Mouse (Mus musculus): ENCODE data around the gene Plekha1.

The Plekha1 gene

GRCm38 (mm10) chr7:130865613-130866591, at the start of gene Plekha1:
Plekha1 (plus strand) TSS chr7:130865756.
- in situ Hi-C loops (cut with MboI, MseI), result no loop called here

DNA sequence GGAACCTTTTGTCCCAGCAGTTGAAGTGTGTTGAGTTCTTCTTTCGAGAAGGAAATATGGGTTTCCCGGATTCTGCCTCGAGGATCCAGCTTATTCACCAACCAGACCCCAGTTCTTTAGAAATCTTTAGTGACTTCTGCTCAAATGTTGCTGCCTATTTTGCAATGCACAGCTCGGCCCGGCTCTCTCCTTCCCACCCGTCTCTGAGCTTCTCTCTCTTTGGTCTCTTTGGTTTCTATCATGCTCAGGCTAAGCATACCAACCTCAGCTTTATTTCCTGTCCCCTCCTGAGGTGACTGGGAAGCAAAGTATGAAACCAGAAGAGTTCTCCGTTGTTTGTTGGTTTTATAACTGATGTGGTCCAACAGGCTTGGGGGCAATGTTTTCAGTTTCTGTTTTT, 49.3 kb upstream of the Plekha1 start:
- in situ Hi-C loops (cut with MboI, MseI), result no loop called here

DNA sequence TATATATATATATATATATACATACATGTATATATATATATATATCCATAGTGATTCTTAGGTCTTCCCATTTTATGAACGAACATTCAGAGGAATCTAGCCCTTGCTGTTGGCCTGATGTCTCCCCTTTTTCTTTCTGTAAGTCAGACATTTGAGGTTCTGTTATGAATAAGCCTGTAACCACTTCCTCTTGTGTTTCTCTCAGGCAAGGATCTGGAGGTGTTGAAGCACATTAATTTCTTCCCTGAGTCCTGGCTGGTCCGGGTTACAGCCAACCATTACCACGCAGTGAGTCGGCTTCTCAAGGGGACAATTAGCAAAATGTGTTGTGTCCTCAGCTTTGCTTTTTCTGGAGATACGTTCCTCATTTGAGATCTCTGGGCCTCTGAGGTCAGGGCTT, 46.7 kb upstream of the Plekha1 start:
- in situ Hi-C loops (cut with MboI, MseI), result no loop called here

DNA sequence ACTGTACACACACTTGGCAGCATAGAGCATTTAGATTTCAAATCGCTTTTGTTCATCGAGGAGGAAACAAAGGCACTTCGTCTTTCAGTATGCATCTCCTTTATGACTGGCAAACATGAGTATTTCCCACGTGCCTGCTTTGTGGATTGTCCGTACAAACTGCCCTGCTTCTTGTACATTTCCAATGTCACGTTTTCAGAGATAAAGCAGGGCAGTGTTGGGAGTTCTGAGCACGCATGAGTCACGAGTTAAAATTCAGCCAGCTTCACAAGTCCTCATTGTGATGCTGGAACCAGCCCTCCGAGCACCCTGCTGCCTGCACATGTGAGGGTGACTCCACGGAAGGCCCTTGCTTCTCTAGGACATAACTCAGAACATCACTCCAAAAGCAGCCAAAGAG, 45.9 kb upstream of the Plekha1 start:
- in situ Hi-C loops (cut with MboI, MseI), result no loop called here

DNA sequence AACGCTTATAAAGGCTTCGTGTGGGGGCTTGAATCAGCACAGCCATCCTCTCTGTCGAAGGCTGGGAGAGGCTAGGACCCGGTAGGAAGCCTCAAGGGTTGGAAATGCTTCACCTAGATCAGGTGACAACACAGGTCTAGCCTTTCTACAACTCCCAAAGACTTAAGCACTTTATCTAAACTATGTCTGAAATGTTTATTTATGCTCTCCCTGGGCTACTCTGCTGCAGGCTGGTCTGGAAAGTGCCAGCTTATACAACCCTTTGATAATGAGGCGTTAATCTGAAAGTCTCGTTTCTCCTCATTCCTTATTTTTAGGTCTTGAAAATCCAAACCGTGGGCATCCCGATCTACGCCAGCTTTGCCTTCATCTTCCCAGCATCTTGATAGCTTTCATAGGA, 41.6 kb upstream of the Plekha1 start:
- in situ Hi-C loops (cut with MboI, MseI), result no loop called here

DNA sequence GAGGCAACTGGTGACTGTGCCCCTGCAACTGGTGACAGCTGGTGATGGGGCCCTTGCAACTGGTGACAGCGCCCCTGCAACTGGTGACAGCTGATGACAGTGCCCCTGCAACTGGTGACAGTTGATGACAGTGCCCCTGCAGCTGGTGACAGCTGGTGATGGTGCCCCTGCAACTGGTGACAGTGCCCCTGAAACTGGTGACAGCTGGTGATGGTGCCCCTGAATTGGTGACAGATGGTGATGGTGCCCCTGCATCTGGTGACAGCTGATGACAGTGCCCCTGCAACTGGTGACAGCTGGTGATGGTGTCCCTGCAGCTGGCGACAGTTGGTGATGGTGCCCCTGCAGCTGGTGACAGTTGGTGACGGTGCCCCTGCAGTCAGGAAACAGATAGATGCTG, 39.2 kb upstream of the Plekha1 start:
- in situ Hi-C loops (cut with MboI, MseI), result no loop called here

DNA sequence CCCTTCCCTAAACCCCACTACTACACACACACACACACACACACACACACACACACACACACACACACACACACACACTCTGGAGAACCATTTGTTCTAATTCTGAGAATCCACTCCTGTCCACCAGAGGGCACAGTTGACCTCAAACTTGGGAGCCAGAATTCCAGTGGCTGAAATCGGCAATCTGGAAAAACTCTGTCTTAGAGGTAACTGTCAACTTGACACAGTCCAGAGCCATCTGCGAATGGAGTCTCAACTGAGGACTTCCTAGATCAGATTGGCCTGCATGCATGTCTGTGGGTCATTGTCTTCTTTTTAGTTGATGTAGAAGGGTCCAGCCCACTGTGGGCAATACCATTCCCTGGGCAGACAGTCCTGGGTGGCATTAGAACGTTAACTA, 38.1 kb upstream of the Plekha1 start:
- in situ Hi-C loops (cut with MboI, MseI), result no loop called here

- in situ Hi-C loops (cut with MboI, MseI), result no loop called here
These were observed 37.6 kb upstream of the Plekha1 start for GRCm38 (mm10) chr7:130827844-130828403.

- in situ Hi-C loops (cut with MboI, MseI), result no loop called here
These were observed 37.1 kb upstream of the Plekha1 start for GRCm38 (mm10) chr7:130828475-130828874.

DNA sequence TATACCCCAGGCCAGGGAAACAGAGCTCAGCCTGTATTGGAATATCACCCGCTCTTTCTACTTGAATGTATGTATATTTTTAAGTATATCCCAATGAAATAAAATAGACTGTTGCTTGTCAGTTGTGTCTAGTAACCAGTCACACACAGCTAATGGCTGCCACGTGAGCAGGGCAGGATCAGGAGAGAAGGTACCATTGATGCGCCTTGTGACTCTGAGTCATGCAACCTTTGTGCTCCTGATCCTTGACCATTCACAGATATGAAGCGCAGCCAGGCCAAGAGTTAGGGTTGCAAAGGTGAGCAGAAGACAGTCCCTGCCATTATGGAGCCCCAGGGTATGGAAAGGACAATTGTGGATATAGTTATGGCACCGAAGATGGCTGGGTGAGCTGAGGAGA, 34.0 kb upstream of the Plekha1 start:
- in situ Hi-C loops (cut with MboI, MseI), result no loop called here

- in situ Hi-C loops (cut with MboI, MseI), result no loop called here
These were observed 31.3 kb upstream of the Plekha1 start for GRCm38 (mm10) chr7:130834299-130834698.

DNA sequence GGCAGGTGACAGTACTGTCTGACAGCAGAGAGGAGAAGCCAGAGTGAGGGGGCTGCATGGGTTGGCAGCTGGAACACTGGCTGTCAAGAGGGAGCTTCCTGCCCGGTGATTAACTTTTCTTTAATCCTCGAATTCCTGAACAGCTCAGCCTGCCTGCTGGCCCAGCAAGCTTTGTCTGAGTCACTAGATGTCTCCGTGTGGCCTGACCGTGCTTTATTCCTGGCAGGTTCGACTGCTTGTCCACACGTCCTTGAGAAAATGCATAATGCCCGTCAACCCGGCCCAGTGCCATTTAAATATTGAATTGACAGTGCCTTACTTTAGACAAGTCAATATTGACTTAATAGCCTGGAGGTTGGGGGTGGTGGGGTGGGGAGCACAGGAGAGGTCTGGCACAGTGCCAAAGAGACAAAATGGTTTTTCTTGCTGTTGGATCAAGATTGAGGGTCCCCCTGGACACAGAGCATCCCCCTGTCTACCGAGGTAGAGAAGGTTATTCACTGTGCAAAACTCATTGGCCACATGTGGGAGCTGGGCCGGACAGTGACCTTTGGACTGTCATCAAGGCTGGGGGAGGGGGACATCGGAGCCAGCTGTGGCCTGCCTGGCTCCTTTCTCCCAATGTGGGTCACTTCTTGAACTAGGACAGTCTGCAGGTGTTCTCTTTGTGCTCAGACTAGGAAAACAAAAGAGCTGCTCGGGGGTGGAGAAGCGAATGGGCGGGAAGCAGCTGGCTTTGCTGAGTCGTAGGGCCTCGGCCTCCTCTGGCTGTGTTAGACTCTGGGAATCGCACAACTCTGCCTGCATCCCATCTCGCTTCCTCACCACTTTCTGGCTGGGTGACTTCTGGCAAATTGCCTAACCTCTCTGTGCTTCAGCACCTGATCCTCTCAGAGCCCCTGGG, 30.3 kb upstream of the Plekha1 start:
- in situ Hi-C loops (cut with MboI, MseI), result no loop called here

DNA sequence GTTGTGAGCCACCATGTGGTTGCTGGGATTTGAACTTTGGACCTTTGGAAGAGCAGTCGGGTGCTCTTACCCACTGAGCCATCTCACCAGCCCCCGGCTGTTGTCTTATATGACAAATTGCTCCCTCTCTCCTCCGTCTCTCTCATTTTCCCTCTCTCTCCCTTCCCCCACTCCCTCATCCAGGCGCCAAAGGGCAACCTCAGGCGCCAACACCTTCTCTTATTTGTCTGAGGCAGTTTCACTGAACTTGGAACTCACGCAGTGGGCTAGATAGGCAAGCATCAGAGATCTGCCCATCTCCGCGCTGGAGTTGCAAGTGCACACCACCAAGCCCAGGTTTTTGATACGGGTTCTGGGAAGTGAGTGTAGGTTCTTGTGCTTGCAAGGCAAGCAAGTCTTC, 29.5 kb upstream of the Plekha1 start:
- in situ Hi-C loops (cut with MboI, MseI), result no loop called here

GRCm38 (mm10) chr7:130837941-130838657, 27.5 kb upstream of the Plekha1 start:
- in situ Hi-C loops (cut with MboI, MseI), result no loop called here

DNA sequence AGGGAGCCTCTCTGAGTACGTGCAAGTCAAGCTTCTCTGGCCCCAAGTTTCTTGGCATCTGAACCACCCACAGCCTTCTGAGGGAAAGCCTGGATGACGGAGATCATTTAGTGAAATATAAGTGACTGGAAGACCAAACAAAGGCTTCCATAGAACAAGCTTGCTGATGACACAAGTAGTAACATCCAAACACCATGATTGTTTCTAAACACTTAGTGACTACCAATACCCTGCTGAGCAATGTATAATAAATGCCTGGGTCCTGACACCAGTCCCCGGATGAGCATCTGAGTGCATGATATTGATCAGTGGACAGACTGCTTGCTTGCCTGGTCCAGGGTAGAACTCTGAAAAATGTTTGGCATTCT, 26.9 kb upstream of the Plekha1 start:
- in situ Hi-C loops (cut with MboI, MseI), result no loop called here

- in situ Hi-C loops (cut with MboI, MseI), result no loop called here
These were observed 26.0 kb upstream of the Plekha1 start for GRCm38 (mm10) chr7:130839380-130840100.

DNA sequence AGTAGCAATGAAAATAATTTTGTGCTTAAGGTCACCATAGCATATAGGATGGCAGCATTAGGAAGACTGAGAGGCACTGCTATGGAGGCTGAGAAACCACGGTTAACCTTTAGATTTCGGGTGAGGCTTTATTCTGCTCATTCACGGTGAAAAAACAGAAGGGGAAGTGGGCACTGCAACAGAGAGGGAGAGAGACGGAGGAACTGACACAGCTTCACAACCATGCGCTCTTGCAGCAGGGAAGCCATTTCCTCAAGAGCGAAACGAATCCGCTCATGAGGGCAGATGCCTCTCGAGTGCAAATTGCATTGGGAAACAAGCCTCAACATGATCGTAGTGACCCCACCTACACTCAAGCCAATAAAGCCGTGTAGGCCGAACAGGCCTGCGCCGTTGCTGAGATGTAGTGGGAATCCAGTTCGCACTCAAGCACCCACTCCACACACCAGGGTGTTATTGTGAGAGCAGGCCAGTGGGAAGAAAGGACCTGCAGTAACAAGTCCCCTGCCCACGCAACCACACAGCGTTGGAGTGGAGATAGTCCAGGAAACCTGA, 18.3 kb upstream of the Plekha1 start:
- in situ Hi-C loops (cut with MboI, MseI), result no loop called here

GRCm38 (mm10) chr7:130854684-130855292, 10.8 kb upstream of the Plekha1 start:
- in situ Hi-C loops (cut with MboI, MseI), result no loop called here

GRCm38 (mm10) chr7:130855681-130856080, 9.9 kb upstream of the Plekha1 start:
- in situ Hi-C loops (cut with MboI, MseI), result no loop called here

DNA sequence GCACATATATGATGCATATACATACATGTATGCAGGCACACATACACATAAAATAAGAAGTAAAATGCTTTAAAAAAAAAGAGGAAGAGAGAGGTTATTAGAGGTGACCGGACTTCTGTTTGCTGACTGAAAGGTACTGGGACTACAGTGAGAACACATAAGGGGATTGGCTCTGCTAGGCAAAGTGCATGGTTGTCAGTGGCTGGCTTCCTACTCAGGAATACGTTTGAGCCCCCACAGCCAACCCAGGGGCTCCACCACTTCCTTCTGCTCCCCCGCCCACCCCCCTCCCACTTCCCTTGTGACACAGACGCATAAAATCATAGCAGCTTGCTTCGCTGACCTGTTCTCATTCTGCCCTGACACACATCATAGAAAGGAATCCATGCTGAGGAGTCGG, 7.6 kb upstream of the Plekha1 start:
- in situ Hi-C loops (cut with MboI, MseI), result no loop called here
